Mouse (Mus musculus) regulatory T cell (primary cell): Measurements from ENCODE around the gene Gm20219.

Source experiments
- in situ Hi-C: fragments of 300-600 bp; cut with MboI, MseI; formaldehyde crosslinking; loops from one replicate; pipeline ENCODE4 v1.15.1; 2025; ENCODE audit warnings: high pct_unique_total_duplicates

Gm20219 gene

GRCm38 (mm10) chr17:56554122-56554551 is at the start of gene Gm20219:
Gm20219 (minus strand) TSS chr17:56554387.
- in situ Hi-C loops: loop anchor here (5.0 kb wide), 2 partner anchors 132 to 197 kb away; no protein-coding TSS in a partner anchor

GRCm38 (mm10) chr17:56604070-56604380 is 49.8 kb upstream of the Gm20219 start:
- in situ Hi-C loops: no loop called here

- in situ Hi-C loops: no loop called here
Observed at GRCm38 (mm10) chr17:56603186-56604069, 49.2 kb upstream of the Gm20219 start.

- in situ Hi-C loops: no loop called here
Observed at GRCm38 (mm10) chr17:56593527-56594271, 39.5 kb upstream of the Gm20219 start.

- in situ Hi-C loops: no loop called here
Observed at GRCm38 (mm10) chr17:56592553-56592952, 38.4 kb upstream of the Gm20219 start.

- in situ Hi-C loops: loop anchor here (10.0 kb wide), 1 partner anchor 544 kb away; the partner anchor contains the start of gene Chaf1a
Observed at GRCm38 (mm10) chr17:56588921-56589320, 34.7 kb upstream of the Gm20219 start.

- in situ Hi-C loops: loop anchor here (10.0 kb wide), 1 partner anchor 543 kb away; the partner anchor contains the start of gene Chaf1a
Observed at GRCm38 (mm10) chr17:56587773-56588172, 33.6 kb upstream of the Gm20219 start.

GRCm38 (mm10) chr17:56585171-56585821 is 31.1 kb upstream of the Gm20219 start:
- in situ Hi-C loops: loop anchor here (10.0 kb wide), 1 partner anchor 540 kb away; the partner anchor contains the start of gene Chaf1a

- in situ Hi-C loops: loop anchor here (10.0 kb wide), 1 partner anchor 540 kb away; the partner anchor contains the start of gene Chaf1a
Observed at GRCm38 (mm10) chr17:56584257-56585130, 30.3 kb upstream of the Gm20219 start, which contains the start of the genes Safb2 and Safb. Safb2 (minus strand) TSS chr17:56584585. Safb (plus strand) TSS chr17:56584825.

- in situ Hi-C loops: loop anchor here (10.0 kb wide), 1 partner anchor 539 kb away; the partner anchor contains the start of gene Chaf1a
Observed at GRCm38 (mm10) chr17:56583611-56584256, 29.5 kb upstream of the Gm20219 start.

GRCm38 (mm10) chr17:56583071-56583470 is 28.9 kb upstream of the Gm20219 start:
- in situ Hi-C loops: loop anchor here (10.0 kb wide), 1 partner anchor 538 kb away; the partner anchor contains the start of gene Chaf1a

- in situ Hi-C loops: no loop called here
Observed at GRCm38 (mm10) chr17:56572939-56573338, 18.8 kb upstream of the Gm20219 start.

- in situ Hi-C loops: no loop called here
Observed at GRCm38 (mm10) chr17:56572154-56572553, 18.0 kb upstream of the Gm20219 start.

GRCm38 (mm10) chr17:56570287-56570686 is 16.1 kb upstream of the Gm20219 start:
- in situ Hi-C loops: no loop called here

- in situ Hi-C loops: no loop called here
Observed at GRCm38 (mm10) chr17:56567370-56567769, 13.2 kb upstream of the Gm20219 start.

- in situ Hi-C loops: no loop called here
Observed at GRCm38 (mm10) chr17:56566918-56567317, 12.7 kb upstream of the Gm20219 start.

- in situ Hi-C loops: no loop called here
Observed at GRCm38 (mm10) chr17:56566293-56566692, 12.1 kb upstream of the Gm20219 start.

- in situ Hi-C loops: loop anchor here (5.0 kb wide), 1 partner anchor 105 kb away; no protein-coding TSS in a partner anchor
Observed at GRCm38 (mm10) chr17:56561866-56562265, 7.7 kb upstream of the Gm20219 start.

- in situ Hi-C loops: loop anchor here (5.0 kb wide), 1 partner anchor 107 kb away; no protein-coding TSS in a partner anchor
Observed at GRCm38 (mm10) chr17:56560131-56560530, 5.9 kb upstream of the Gm20219 start.

- in situ Hi-C loops: no loop called here
Observed at GRCm38 (mm10) chr17:56559386-56559785, 5.2 kb upstream of the Gm20219 start.
